Mouse (Mus musculus): ENCODE data around the gene Abcg5. TPM values are rescaled to one million over a fixed set of nuclear protein-coding genes. Genes with fewer than 3 reads are reported as not detected.

Gene Abcg5
- polyA plus RNA-seq (2012; rRNA removed): 0.20 and 0.32 TPM in 2 replicates

GRCm38 (mm10) chr17:84682734-84683717 lies at the start of gene Abcg5:
TSS of gene Abcg5 (minus strand) at chr17:84683011.

GRCm38 (mm10) chr17:84675951-84676366 lies 6.9 kb downstream of the Abcg5 start, which contains the start of gene Abcg8:
TSS of gene Abcg8 (plus strand) at chr17:84676302.

GRCm38 (mm10) chr17:84626276-84626856 lies 56.4 kb downstream of the Abcg5 start, which contains the start of gene Dync2li1:
TSS of gene Dync2li1 (plus strand) at chr17:84626496.

Other genes starting within 250 kb of the Abcg5 start
- 2.7 TPM in 2 replicates for gene Thada, start 216.8 kb downstream of the Abcg5 start, polyA plus RNA-seq (2012; rRNA removed)
- gene Plekhh2, start 171.1 kb downstream of the Abcg5 start, polyA plus RNA-seq (2012; rRNA removed): 0.32 and 0.48 TPM in 2 replicates
- 1.1 and 1.4 TPM in 2 replicates for gene Dync2li1, start 56.5 kb downstream of the Abcg5 start, polyA plus RNA-seq (2012; rRNA removed)
- 0.38 and 0.43 TPM in 2 replicates for gene Abcg8, start 6.7 kb downstream of the Abcg5 start, polyA plus RNA-seq (2012; rRNA removed)
- gene Lrpprc, start 107.8 kb upstream of the Abcg5 start, polyA plus RNA-seq (2012; rRNA removed): 24.2 and 27.2 TPM in 2 replicates

Data from liver, embryonic 14 days (tissue).